Mouse (Mus musculus) left cerebral cortex, adult 2 months (tissue): ENCODE measurements around the gene Gm2a. TPM values are rescaled to one million over a fixed set of nuclear protein-coding genes. Genes with fewer than 3 reads are reported as not detected.
"Not testable (repeated sequence)": the region's sequence is repeated elsewhere in the genome, so short reads cannot be mapped to it uniquely, and the experiment has no call there.

Experiments used
- DNase-seq, 2 experiments: peaks; one replicate each; pipeline ENCODE4 v3.0.0; 2021 to 2022; ENCODE audit warnings: low spot score in 2 of 2, mixed read lengths in 1 of 2; ENCODE audit errors: extremely low spot score in 1 of 2
- H3K27ac ChIP-seq: fragments of 200-600 bp; 2 replicates; pipeline ENCODE4 v1.8.1; 2022
- H3K4me3 ChIP-seq: fragments of 200-600 bp; 2 replicates; pipeline ENCODE4 v1.8.1; 2022
- CTCF ChIP-seq: fragments of 200-600 bp; IDR thresholded peaks from 2 replicates; pipeline ENCODE4 v1.8.1; 2022; ENCODE audit warnings: antibody characterized with exemption, mild to moderate bottlenecking, moderate library complexity
- intact Hi-C: fragments of 180-260 bp; cut with DNase I; formaldehyde crosslinking; loops from one replicate; pipeline ENCODE4 v1.15.1; 2025
- total RNA-seq, 2 experiments: library from RNA; stranded (reverse); gene quantifications; 2 replicates each; pipeline ENCODE4 v1.2.3; 2021

Gene Gm2a
- total RNA-seq, 2 experiments from 2014 or later = 30.6 to 30.7 TPM

DNA sequence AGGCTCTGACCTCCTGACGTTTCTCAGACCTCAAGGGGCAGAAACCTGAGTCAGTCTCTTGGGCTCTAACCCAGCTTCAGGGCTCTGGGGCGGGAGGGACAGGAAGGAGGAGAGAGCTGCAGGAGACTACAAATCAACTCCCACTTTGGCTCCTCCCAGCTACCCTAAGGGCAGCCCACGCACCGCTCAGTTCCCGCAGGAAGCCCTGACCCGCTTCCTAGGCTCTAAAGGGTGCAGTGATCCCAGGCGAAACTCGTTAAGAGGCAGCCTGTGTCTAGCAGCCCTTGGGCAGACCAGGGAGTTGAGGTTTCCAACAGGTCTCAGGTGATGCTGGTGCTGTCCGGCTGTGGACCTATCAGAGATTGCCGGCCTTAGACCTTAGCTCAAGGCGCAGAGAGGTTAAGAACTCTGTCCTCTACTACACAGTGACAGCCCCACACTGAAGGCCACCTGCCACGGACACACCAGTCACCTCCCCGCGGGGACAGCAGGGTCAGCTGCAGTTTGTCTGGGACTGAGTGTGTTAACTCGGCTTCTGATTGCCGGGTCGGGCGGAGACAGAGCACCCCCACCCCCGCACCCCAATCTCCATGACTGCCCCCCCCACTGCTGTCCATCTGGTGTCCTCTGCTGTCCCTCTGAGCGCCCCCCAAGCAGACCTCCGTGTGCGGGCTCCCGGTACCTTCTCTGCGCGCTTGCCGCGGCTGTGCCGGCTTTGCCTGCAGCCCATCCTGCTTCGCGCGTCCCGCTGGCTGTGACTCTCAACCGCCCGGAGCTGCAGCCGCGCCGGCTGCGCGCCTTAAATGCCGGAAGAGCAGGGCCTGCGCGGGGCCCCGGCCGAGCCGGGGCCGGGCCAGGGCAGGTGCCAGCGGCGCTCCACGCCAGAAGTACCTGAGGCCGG, 20.3 kb upstream of the Gm2a start, which contains the start of gene Ccdc69:
Gene Ccdc69 (minus strand): TSS at position 801 of the 901 bp plus-strand sequence.
- H3K4me3 ChIP-seq = peak within 1 kb of the TSS; percentile 42
- intact Hi-C loops = loop anchor here (10.0 kb wide), 1 partner anchor 193 kb away; no protein-coding TSS in a partner anchor
- DNase-seq = peak in 1 of 2 experiments; percentile 21
- no peak within 1 kb of the TSS for H3K27ac ChIP-seq
- no peak for TF ChIP-seq CTCF

DNA sequence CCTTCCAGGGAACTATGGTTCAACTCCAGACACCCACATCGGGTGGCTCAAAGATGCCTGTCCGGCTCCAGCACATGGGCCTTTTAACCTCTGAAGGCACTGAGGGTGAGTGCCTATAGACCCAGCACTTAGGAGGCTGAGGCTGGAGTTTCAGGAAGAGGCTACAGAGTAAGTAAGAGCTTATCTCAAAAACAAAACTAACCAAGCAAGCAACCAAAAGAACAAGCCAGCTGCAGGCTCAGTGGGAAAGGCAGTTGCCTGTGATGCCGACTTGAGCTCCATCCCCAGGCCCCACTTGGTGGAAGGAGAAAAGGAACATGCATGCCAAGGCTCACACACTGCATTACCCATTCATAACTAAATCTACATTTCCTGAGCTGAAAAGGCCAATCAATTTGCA, 19.4 kb upstream of the Gm2a start:
- H3K27ac ChIP-seq = no peak overlapping the region
- no peak overlapping the region for H3K4me3 ChIP-seq
- TF ChIP-seq CTCF = no peak
- intact Hi-C loops = loop anchor here (10.0 kb wide), 1 partner anchor 194 kb away; no protein-coding TSS in a partner anchor
- DNase-seq = no peak

GRCm38 (mm10) chr11:55079180-55079579, 18.7 kb upstream of the Gm2a start:
- DNase-seq = no peak
- no peak for TF ChIP-seq CTCF
- no peak overlapping the region for H3K27ac ChIP-seq
- no peak overlapping the region for H3K4me3 ChIP-seq
- intact Hi-C loops = loop anchor here (10.0 kb wide), 1 partner anchor 194 kb away; no protein-coding TSS in a partner anchor

GRCm38 (mm10) chr11:55081206-55081605, 16.7 kb upstream of the Gm2a start:
- no peak for DNase-seq
- H3K27ac ChIP-seq = no peak overlapping the region
- intact Hi-C loops = no loop called here

GRCm38 (mm10) chr11:55084629-55085028, 13.3 kb upstream of the Gm2a start:
- Histone ChIP-seq H3K4me3 (no peak overlapping the region), H3K27ac (no peak overlapping the region)
- intact Hi-C loops = loop anchor here (5.0 kb wide), 1 partner anchor 73 kb away; no protein-coding TSS in a partner anchor
- no peak for DNase-seq
- TF ChIP-seq CTCF = no peak

More at GRCm38 (mm10) chr11:55081206-55081605, 16.7 kb upstream of the Gm2a start:
- H3K4me3 ChIP-seq = no peak overlapping the region
- TF ChIP-seq CTCF = no peak

DNA sequence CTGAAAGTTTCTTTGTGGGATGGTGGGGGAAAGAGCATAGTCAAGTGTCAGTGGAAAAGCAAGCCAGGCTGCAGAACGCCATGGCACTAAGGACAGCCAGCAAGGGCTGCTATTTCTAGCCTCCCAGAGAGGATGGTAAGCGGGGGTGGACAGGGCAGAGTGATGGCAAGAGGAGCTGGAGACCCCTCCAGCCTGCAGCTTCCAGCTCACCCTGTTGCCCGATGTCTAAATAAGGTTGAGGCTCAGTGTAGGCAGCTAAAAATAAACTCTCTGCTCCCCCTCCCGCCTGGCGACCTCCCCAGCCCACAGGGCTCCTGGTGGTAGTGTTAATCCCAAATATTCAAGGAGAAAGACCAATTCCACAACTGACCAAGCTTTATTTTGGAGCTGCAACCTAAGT, 12.5 kb upstream of the Gm2a start:
- H3K4me3 ChIP-seq = no peak overlapping the region
- intact Hi-C loops = loop anchor here (5.0 kb wide), 1 partner anchor 72 kb away; no protein-coding TSS in a partner anchor
- no peak for TF ChIP-seq CTCF
- no peak for DNase-seq
- no peak overlapping the region for H3K27ac ChIP-seq

- no peak overlapping the region for H3K27ac ChIP-seq
- intact Hi-C loops = loop anchor here (1.0 to 5.0 kb wide), 3 partner anchors 40 to 89 kb away; no protein-coding TSS in a partner anchor
- peak; percentile 62 to 69 for DNase-seq
- peak; percentile 89 for TF ChIP-seq CTCF
- no peak overlapping the region for H3K4me3 ChIP-seq
Observed at GRCm38 (mm10) chr11:55087006-55087405, 10.9 kb upstream of the Gm2a start.

DNA sequence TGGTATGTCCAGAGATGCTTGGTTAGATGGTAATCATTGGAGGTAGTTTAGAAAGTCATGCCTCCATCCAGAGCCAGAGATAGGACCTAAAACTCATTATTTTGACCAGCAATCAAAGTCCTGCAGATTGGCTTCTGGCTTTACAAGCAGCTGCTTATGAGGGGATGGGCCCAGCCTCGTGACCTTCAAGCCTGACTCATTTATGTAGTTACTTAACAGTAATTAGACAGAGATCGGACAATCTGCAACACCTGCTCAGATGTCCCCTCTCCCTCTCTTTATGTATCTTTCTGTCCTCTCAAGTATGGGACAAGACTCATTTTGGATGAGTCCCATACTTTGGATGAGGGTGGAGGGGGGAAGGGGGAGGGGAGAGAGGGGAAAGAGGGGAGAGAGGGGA, 8.0 kb upstream of the Gm2a start:
- intact Hi-C loops = loop anchor here (5.0 kb wide), 1 partner anchor 67 kb away; no protein-coding TSS in a partner anchor
- no peak overlapping the region for H3K27ac ChIP-seq
- DNase-seq = no peak
- H3K4me3 ChIP-seq = no peak overlapping the region
- no peak for TF ChIP-seq CTCF

DNA sequence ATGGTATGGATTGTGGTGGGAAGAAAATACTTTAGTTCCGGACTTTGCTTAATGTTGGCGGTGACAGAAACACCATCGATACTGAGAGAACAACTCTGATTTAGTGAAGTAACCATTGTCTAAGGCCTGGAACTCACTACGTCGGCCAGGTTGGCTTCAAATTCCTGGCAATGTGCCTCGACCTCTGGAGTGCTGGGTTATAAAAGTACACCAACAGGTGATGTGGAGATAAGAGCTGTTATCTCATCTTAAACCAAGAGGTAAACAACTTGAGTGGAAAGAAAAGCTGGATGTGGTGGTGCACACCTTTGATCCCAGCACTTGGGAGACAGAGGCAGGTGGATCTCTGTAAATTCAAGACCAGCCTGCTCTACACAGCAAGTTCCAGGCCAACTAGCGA, 4.8 kb upstream of the Gm2a start:
- Histone ChIP-seq H3K27ac (no peak overlapping the region), H3K4me3 (no peak overlapping the region)
- TF ChIP-seq CTCF = no peak
- intact Hi-C loops = no loop called here
- DNase-seq = no peak

GRCm38 (mm10) chr11:55096296-55096695, 1.6 kb upstream of the Gm2a start:
- intact Hi-C loops, DNase-seq, H3K27ac ChIP-seq, H3K4me3 ChIP-seq: not testable (repeated sequence)

GRCm38 (mm10) chr11:55096731-55097462, 1.0 kb upstream of the Gm2a start:
- TF ChIP-seq CTCF = no peak
- intact Hi-C loops = no loop called here
- H3K27ac ChIP-seq = no peak overlapping the region; the same call in 1 of the 2 replicates
- DNase-seq = no peak
- H3K4me3 ChIP-seq = peak overlapping the region; percentile 22; the same call in 1 of the 2 replicates
